Mouse (Mus musculus): ENCODE measurements around the gene Olfr313.

- TF ChIP-seq CTCF (conservative IDR thresholded peaks at IDR 0.05; ENCODE audit: insufficient read depth, insufficient read length, low read depth, low read length), result no peak
- TF ChIP-seq POLR2A (IDR thresholded peaks at IDR 0.05; ENCODE audit: low read depth, low read length), result no peak
These were observed 27.1 kb upstream of the Olfr313 start for GRCm38 (mm10) chr11:58787651-58788050.
